Mouse (Mus musculus) CD4-positive, CD25-positive, alpha-beta regulatory T cell, adult 2 months (primary cell): ENCODE measurements around the gene Hoxc12.

Experiments used
- DNase-seq: peaks from one replicate; pipeline ENCODE4 v3.0.0-alpha.2; 2012; ENCODE audit warnings: low read depth, low spot score

Hoxc12 gene

DNA sequence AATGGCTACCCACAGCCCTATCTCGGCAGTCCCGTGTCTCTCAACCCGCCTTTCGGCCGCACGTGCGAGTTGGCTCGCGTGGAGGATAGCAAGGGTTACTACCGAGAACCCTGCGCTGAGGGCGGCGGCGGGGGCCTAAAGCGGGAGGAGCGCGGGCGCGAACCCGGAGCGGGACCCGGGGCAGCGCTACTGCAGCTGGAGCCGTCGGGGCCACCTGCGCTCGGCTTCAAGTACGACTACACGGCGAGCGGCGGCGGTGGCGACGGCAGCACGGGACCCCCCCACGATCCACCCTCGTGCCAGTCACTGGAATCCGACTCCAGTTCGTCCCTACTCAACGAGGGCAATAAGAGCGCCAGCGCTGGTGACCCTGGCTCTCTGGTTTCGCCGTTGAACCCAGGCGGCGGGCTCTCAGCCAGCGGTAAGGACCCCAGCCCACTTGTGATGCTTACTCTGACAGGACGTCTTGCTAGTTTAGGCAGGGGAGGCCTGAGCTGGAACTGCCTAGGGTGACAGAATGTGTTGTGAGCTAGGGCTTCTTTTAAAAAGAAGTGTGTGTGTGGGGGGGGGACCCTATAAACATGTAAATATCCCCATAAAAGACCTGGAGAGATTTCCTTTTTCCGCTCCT is 594 bp downstream of the Hoxc12 start:
- no peak for DNase-seq

DNA sequence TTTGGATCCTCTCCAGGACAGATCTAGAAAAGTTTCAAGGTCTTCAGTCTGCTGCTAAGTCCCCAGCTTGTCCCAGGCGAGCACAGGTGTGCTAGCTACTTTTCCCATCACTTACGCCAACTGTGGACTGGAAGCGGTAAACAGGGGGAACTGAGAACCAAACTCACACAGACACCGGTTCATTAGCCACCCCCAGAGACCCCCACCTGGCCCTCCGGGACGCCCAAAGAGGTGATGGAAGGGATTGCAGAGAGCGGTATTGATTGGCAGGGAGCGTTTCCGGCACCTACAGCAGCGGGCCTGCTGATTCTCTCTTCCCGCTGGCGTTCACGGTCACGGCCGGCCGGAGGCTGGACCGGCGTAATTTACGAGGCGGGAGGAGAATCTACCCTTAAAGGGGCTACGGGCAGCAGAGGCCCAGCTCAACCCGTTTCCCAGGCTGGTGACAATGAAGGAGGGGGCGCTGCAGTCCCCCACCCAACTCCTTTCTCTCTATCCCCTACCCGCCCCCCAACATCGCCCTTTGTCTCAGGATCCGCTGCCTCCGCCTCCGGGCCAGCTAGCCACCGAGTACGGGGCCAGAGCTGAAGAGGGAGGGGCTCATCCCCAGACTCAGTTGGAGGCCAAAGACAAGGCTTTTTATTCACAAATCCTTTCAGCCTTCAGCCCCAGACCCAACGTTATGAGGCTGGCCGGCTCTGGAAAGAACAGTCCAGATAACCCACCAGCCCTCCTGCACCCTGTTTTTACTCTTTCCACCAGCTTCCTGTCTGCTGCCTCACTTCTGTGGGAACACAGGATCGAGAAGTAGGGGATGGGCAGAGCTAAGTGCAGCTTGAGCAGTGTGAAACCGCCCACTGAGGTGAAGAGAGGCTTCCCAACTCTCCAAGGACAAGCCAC is 2.9 kb downstream of the Hoxc12 start:
- no peak for DNase-seq

DNA sequence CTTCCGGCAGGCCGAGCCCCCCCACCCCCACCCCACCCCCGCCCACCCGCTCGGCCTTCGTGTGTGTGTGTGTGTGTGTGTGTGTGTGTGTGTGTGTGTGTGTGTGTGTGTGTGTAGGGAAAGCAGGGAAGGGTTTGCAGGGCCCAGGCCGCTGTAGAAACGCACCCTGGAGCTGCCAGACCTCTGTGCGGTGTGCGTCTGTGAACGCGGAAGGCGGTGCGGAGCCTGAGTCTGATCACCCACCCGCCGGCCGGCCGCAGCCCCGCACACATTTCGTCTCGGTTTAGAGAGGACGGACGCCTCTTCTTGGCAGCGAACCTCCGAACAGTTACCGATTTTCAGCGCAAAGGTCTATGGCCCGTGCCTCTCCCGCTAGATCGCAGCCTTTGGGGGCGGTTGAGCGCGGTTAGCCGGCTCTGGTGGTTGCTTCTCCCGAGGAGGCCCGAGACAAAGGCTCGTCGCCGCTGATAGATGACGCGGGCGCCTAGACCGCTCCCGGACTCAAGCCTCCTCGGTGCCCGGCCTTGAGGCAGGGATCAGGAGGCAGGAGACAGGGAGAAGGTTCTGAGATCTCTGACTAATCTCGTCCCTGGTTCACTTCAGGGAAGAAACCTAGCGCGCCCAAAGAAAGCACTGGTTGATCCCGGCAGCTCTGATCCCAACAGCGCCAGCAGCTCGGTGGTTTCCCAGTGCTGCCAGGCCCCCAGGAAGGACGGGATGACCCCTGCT is 6.3 kb downstream of the Hoxc12 start:
- DNase-seq = no peak

DNA sequence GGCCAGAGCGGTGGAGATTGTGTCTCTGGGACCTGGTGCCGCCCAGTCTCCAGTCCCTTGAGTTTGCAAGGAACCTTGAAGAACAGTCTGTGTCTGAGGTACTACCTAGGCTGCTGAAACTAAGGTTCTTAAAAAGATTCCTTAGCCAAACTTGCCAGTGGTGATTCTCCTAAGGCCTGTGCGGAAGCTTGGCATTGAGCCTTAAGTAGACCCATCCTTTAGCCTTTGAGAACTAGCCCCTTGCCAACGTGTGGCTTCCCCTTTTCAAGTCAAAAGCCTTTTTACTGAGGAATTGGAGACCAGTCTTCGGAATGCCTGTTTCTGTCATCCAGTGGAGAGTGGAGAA is 6.9 kb downstream of the Hoxc12 start:
- no peak for DNase-seq

DNA sequence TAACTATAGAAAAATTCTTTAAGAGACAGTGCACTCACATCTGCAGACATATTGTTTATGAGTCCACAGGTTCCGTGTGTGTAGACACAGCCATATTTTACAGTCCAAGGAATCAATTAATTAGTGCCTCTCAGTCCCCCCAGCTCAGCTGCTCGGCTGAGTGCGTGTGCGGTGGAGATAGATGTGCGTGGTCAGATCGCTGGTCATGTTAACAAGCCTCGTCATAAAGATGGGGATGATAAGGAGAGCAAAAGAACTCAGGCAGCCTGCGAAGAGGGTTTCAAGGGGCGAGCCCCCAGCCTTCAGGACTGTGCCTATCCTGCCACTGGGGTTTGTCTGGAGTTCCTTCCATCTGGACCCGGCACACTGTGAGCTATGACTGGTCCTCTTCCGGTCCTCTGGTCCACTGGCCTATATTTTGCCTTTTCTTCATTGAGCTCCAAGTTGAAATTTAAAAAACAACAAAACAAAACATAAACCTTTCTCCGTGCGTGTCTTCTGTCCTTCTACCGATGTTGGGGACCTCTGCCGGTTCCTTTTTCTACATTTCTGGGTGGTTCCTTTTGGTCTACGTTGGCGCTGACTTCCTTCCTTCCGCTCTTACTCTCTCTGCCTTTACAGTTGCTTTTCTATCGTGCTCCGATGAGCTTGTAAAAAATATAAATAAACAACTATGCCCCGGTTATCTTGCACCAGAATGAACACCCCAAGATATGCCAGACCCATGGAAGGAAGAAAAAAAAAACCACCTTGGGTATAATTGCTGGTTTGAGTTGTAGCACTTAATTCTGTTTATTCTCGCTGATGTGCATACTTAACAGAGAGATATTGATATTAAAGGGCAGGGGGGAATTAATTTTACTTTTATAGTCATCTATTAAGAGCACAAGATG is 8.9 kb downstream of the Hoxc12 start:
- DNase-seq = no peak

DNA sequence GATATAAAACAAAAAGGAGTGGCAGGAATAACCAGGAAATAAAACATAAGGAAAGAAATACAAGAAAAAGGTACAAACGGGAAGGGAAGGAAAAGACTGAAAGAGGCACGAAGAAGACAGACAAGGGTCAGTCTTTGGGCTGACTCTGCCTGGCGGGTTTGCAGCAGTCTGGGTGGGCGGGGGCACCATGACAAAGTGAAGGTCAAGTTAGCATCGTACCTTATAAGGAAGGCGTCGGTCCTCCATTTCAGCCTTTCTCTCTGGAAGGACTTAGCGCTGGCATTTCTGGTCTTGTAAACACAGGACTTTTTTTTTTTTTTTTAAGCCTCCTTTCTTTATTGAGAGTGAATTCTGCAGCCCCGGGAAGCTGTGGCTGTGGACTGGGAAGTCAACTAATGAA is 10.7 kb downstream of the Hoxc12 start:
- DNase-seq = no peak

DNA sequence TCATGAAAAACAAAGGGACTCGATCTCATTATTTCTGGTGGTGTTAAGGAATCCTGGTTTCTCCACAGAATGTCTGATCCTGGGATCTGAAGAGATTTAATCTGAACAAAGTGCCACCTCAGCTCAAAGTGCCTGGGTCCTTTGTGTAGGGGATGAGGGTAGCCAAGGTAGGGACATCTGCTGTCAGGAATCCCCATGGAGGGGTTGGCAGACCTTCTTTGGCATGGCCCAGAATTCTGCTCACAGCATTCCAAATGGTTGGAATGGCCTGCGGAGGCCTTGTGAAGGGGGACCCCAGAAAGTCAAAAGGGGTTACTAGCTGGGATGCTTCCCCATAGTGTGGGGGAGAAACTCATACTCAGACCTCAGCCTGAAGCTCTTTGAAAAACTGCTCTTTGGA is 12.3 kb downstream of the Hoxc12 start:
- no peak for DNase-seq

DNA sequence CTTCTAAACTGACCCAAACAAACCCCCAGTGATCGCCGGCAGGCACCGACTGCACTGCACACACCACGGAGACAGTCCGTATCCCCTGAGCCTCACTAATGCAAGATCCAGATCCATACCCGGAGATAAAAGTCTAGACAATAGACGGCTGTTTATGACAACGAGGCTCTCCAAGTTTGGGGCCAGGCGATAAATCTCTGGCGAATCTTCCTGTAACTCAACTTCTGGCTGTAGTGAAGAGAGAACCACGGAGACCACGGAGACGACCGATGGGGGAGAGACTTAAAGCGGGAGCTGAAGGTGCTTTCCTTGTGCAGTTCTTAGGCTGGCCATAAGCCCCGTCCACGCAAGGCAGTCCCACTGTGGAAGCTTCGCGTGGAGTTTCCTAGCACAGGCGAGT is 13.1 kb downstream of the Hoxc12 start:
- DNase-seq = no peak

DNA sequence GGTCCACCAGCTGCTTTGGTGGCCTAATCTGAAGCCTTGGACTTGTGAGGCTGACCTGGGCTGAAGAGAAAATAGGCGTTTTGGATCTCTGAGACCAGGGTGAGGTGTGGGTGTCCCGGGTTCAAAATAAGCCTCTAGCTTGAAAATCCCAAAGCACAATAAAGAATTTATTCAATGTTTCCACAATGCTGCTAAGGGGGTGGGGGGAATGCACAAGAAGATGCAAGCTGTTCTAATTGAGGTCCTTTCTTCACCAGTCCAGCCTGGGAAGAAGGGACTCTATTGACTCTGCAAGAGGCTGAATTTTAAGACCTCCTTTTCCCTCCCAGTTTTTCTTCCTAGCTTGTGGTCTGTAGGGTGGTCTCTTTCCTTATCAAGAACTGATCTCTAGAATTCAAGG is 14.3 kb downstream of the Hoxc12 start:
- no peak for DNase-seq

DNA sequence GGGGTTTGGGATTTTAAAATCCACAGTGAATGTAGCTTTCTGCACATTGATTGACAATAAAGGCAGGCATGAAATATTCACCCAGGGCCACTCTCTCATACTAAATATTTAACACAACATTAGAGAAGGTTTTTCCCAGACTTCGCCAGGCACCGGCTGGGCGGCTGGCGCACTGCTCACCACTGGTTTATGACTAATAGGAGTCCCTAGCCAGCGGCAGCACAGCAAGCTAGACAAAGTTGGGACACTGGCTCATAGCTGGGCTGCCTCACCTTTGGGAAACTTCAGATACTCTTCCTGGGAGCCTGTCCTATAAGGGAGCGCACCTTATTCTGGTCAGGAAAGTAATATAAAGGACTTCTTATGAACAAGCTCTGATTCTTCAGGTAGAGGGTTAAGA is 17.0 kb downstream of the Hoxc12 start:
- DNase-seq = no peak

DNA sequence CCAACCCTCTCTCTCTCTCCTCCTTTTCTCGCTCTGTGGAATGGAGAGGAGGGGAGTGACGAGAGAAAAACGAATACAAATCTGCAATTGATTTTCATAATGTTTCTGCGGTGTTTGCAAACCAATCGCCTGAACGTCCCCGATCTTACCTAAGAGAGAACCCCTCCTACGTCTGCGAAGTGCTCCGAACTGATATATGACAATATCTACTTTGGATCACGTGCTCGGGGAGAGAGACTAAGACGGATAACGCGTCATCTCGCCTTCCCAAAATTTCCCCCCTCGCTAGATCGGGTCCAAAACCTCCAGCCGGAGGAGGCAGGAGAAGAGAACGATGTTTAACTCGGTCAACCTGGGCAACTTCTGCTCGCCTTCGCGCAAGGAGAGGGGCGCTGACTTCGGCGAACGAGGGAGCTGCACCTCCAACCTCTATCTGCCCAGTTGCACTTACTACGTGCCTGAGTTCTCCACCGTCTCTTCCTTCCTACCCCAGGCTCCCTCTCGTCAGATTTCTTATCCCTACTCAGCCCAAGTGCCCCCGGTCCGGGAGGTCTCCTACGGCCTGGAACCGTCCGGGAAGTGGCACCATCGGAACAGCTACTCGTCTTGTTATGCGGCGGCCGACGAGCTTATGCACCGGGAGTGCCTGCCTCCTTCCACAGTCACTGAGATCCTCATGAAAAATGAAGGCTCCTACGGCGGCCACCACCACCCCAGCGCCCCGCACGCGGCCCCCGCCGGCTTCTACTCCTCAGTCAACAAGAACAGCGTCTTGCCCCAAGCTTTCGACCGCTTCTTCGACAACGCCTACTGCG is 17.8 kb downstream of the Hoxc12 start, which contains the start of gene Hoxc11:
Gene Hoxc11, plus strand, starts transcription at position 236 of the 815 bp plus-strand sequence.
- DNase-seq = no peak

DNA sequence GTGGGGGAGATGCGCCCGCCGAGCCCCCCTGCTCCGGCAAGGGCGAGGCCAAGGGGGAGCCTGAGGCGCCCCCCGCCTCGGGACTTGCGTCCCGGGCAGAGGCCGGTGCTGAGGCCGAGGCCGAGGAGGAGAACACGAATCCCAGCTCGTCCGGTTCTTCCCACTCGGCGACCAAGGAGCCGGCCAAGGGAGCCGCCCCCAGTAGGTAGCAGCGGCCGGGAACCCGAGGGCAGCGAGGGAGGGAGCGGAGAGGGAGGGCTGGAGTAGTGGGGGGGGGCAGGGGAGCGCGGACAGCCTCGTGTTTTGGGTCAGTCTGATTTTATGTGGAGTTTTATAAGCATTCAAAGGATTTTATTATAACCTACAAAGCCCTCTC is 18.4 kb downstream of the Hoxc12 start:
- DNase-seq = no peak

DNA sequence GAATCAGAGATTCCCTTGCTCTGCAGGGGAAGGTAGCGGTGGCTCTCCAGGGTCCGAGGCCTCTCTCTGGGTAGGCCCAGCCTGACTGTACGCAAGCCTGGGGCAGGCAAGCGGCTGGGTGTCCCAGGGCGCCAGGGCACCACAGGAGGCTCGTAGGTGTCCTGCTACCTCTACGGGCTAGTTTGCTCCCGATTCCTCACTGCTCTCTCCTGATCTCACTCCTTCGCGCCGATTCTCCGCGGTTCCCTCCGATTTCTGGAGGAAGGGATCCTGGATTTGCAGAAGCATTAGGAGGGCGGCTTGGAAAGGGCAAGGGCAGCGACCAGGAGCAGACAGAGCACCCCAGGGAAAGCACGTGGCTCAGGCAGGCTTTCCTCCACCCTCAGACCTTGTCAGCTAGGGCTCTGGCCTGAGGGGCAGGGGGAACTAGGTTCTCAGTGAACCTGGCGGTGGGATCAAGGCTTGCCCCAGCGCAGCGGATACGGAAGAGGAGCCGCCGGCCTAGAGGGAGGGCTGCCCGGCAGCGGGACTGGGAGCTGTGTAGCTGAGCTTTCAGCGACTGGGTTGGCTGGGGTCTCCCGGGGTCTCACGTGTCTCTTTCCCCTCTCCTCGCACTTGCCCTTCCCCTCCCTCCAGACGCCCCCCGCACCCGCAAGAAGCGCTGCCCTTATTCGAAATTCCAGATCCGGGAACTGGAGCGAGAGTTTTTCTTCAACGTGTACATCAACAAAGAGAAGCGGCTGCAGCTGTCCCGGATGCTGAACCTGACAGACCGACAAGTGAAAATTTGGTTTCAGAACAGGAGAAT is 19.5 kb downstream of the Hoxc12 start:
- no peak for DNase-seq

DNA sequence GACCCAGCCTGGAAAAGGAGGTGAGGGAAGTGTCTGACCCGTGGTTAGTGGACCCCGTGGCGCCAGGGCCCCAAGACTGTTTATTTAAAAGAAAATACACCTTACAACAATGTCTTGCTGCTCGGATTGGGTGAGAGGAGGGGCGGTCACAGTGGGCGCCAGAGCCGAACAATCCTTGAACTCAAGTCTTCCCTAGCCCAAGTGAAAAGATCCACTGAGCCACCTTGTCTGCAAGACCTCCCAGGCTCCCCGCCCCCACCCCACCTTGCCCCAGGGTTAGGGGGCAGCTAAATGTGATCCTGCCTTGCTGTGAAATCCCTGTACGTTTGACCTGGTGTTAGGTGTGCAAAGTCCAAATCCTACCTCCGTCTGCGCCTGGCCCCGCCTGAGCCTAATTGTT is 20.3 kb downstream of the Hoxc12 start:
- no peak for DNase-seq

DNA sequence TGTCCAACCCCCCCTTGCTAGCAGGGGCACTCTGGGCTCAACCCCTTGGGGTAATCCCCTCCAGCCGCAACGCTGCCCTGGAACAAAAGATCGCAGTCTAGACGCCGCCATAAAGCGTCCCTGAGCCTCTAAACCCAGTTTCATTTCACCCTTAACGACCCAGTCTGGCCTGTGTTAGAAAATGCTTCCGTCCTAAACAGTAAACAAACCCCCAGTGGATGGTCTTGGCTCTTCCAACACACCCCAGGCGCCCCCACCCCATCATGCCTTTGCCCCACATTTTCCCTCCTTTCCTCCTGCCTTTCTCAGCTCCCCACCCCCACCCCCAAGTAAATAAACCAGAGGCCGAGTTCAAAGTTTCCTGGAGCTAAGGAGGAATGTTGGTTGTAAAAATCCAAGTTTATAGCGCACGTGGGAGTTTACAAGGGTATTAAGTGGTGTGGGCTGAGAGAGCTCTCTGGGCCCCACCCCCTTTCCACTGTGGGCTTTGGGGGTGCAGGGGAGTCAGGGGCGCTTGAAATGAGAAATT is 23.2 kb downstream of the Hoxc12 start:
- no peak for DNase-seq

DNA sequence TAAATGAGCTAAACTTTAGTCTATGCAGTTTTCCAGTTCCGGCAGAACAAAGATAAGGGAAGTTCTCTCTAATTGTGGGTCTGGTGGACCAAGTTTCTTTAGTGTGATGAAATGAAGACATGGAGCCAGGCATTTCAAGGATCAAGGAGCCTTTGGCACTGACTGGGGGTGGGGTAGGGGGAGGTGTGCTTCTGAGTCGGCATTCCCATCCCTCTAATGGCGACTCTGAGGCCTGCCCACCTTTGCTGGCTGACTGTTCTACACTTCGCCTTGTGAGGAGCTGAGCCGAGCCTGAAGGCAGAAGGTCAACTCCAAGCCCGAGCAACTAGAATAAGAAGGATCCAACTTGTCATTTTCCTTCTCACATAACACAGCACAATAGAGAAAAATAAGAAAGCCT is 25.2 kb downstream of the Hoxc12 start:
- DNase-seq = no peak

DNA sequence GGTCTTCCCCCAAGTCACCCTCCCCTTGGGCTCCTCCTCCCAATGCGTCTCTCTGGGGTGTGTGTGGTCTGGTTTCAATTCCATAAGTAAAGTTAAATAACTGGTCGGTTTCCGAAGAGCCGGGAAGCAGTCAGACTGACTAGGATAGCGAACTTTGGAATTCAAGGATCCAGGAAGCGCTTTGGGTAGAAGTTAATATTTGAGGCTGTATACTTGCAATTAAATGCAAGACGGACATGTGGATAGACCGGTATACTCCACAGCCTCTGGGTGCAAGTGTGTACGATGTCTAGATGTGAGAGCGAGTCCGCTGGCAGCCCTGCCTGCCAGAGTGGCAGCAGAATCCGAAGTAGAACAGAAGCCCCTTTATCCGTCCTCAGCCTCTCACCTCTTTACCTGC is 25.9 kb downstream of the Hoxc12 start:
- DNase-seq = no peak

DNA sequence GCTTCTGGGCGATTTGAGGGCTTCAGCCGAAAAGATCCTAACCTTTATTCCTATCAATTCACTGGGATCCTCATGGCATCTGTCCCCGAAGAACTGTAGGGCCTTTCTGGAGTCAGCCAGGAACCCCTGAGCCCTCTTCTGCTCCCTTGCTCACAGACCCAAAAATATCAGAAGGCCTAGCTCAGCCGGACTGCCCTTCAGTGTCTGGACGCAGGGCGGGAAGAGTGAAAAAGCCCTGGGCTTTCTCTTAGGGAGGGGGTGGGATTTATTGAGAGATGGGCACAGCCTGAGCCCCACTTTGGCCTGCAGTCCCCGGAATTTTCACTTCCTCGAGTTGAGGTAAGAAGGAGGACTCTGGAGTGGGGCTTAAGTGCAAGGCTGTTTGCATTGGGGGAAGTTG is 26.7 kb downstream of the Hoxc12 start:
- no peak for DNase-seq
